Mouse (Mus musculus) fibroblast of lung, adult 2 months (primary cell): ENCODE measurements around the gene Srsf4.

Experiments
- DNase-seq: peaks from one replicate; pipeline ENCODE4 v3.0.0-alpha.2; 2011; ENCODE audit warnings: low read depth

The Srsf4 gene

GRCm38 (mm10) chr4:131873293-131874168, at the start of gene Srsf4:
Gene Srsf4, plus strand, starts transcription at chr4:131873617.
- DNase-seq, result peak; percentile 71

GRCm38 (mm10) chr4:131824939-131825338, 48.5 kb upstream of the Srsf4 start:
- DNase-seq, result no peak

GRCm38 (mm10) chr4:131825830-131826229, 47.6 kb upstream of the Srsf4 start:
- no peak for DNase-seq

DNA sequence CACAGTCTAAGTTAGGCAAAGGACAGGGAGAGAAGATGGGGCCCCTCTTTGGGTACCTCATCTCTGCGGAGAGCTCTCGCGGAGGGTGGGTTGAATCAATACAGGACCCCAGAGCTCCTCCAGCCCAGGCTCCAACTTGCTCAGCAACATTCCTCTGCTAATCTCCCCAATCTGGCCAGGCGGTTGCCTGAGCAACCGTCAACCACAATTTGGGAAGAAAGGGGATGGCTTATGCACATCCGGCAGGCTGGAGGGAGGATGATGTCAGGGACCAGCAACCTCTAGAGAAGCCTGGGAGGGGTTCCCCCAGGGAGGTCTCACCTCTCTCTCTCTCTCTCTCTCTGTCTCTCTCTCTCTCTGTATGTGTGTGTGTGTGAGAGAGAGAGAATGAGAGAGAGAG, 46.5 kb upstream of the Srsf4 start:
- no peak for DNase-seq

- DNase-seq, result no peak
These were observed 44.3 kb upstream of the Srsf4 start for GRCm38 (mm10) chr4:131829123-131829522.

DNA sequence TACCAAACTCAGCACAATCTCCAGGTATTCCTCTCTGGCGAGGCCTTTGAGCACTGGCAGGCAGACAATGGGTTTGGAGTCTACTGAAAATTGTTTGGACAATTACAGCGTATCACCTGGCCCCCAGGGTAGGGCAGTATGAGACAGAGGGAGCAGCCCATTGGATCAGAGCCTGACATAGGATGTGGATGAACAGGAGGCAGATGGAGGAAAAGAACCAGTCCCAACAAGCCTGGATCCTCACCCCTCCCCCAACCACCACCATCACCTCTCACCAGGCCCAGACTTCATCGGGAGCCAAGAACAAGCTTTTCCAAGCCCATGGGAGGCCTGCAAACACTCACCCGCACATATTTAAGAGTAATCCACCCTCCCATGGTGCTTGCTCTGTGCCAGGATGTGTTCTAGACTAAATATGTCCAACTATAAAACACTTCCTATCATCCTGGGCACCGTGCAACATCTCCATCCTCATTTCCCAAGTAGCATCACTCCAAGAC, 41.8 kb upstream of the Srsf4 start:
- DNase-seq, result no peak

DNA sequence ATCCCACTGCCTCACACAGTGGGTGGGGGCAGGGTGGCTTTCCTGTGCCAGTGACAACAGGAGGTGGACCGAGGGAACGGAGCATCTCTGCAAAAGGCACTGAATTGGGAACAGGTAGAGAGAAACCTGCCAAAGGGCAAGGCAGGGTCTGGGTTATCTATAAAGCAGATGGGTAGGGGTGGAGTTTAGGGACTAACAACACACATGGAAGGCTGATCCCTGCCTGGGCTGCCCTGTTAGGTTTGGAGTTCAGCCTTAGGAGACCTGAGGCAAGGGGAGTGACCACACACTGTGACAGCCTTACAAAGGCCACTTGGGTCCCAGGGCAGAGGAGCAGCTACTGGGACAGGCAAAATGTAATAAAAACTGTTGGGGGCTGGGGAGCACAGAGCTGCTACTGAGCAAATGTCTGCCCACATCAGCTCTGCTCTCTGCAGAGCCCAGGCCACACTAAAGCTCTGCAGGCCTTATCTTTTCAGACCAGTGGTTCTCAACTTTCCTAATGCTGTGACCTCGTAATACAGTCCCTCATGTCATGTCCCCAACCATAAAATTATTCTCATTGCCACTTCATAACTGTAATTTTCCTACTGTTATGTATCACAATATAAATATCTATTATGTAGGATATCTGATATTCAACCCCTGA, 40.5 kb upstream of the Srsf4 start:
- no peak for DNase-seq

DNA sequence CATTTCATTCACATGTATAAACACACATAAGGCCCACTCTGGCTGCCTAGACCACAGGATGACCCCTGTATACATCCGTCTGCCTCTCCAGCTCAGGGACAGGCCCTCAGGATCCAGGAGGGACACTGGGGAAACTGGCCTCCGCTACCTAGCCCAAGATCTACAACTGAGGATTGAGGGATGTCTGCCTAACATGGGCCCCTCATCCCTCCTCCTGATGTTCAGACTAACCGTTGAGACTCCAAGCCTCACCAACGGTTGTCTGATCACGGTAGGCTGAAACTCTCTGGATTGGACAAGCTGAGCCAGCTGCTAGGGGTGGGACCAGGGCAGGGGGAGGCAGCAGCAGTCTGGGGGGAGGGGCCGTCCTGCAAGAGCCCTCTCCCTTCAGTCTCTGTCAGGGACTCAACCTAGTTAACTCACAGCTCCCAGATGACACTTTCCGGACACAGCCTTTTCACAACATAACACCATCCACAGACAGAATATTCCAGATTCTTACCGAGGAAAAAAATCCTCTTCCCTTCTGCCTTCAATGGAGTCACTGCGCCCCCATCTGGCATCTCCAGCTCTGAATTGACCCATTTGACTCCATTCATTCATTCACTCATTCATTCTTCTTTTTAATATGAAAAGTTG, 39.3 kb upstream of the Srsf4 start:
- no peak for DNase-seq

GRCm38 (mm10) chr4:131836351-131836881, 37.0 kb upstream of the Srsf4 start:
- DNase-seq, result no peak

GRCm38 (mm10) chr4:131836891-131837491, 36.4 kb upstream of the Srsf4 start:
- DNase-seq, result no peak

GRCm38 (mm10) chr4:131837872-131838524, 35.4 kb upstream of the Srsf4 start, which contains the start of gene Ptpru:
Gene Ptpru, minus strand, starts transcription at chr4:131838288.
- DNase-seq, result no peak

- peak; percentile 56 for DNase-seq
These were observed 30.1 kb upstream of the Srsf4 start, which contains the start of gene Mecr for GRCm38 (mm10) chr4:131843290-131843743. Gene Mecr, plus strand, starts transcription at chr4:131843470.

GRCm38 (mm10) chr4:131845991-131846778, 27.2 kb upstream of the Srsf4 start:
- DNase-seq, result no peak

DNA sequence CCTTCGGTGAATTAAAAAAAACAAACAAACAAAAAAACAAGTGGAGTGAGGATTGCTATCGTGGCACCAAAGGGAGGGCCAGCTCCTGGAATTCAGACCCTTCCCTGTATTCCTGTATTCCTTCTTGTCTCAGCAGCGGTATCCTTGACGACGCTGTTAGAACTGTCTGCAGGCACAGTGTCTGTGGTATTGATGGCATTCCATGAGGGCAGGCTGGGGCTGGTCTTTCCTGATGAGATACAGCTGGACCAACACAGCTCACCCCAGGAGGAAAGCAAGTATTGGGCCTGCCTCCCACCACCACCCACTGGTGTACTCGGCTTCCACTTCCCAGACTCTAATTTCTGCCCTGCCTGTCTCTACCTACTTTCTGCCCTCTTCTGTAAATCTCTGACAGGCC, 25.3 kb upstream of the Srsf4 start:
- DNase-seq, result no peak

GRCm38 (mm10) chr4:131849986-131850638, 23.3 kb upstream of the Srsf4 start:
- DNase-seq, result no peak

GRCm38 (mm10) chr4:131854950-131855349, 18.5 kb upstream of the Srsf4 start:
- no peak for DNase-seq

GRCm38 (mm10) chr4:131860492-131861340, 12.7 kb upstream of the Srsf4 start:
- no peak for DNase-seq

GRCm38 (mm10) chr4:131861341-131861739, 12.1 kb upstream of the Srsf4 start:
- no peak for DNase-seq
